Mouse (Mus musculus) liver, embryonic 14.5 days (tissue): ENCODE measurements around the gene Ctsf.

Experiments used
- CTCF ChIP-seq: IDR thresholded peaks from 2 replicates; pipeline ENCODE4 v1.5.1; 2016; ENCODE audit warnings: antibody characterized with exemption, low read depth, control low read depth
- EP300 ChIP-seq: IDR thresholded peaks from 2 replicates; pipeline ENCODE4 v1.6.1; 2016; ENCODE audit warnings: antibody characterized with exemption, low read depth

DNA sequence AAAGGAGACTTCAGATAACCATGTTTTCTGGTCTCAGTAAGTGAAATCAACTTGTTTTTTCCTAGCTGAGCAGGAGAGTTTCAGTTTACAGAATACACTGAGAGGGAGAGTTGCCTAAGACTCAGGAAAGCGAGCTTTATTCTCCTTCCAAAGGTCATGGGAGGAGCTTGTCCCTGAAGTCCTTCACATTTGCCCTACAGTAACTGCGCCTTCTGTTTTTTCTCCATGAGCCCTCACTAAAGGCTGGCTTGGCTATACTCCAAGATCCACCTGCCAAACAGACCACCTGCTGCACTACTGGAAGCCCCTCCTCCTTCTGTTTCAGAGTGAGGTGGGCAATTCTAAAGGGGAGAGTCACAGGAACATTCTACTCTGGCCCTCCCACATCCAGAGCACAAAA lies 18.8 kb upstream of the Ctsf start:
- TF ChIP-seq CTCF (no peak), EP300 (no peak)
